Mouse (Mus musculus): Measurements from ENCODE around the gene Gm19935.

Gene Gm19935

GRCm38 (mm10) chr8:90817293-90817692, at the start of gene Gm19935:
Gene Gm19935 (minus strand): TSS chr8:90817393.
- DNase-seq = no peak

- no peak for DNase-seq
These were observed 44.8 kb upstream of the Gm19935 start for GRCm38 (mm10) chr8:90862038-90862437.

GRCm38 (mm10) chr8:90861266-90861944, 44.2 kb upstream of the Gm19935 start:
- no peak for DNase-seq

GRCm38 (mm10) chr8:90858071-90858470, 40.9 kb upstream of the Gm19935 start:
- DNase-seq = no peak

GRCm38 (mm10) chr8:90856952-90857351, 39.8 kb upstream of the Gm19935 start:
- DNase-seq = no peak

GRCm38 (mm10) chr8:90856171-90856570, 39.0 kb upstream of the Gm19935 start:
- DNase-seq = no peak

- DNase-seq = no peak
These were observed 37.5 kb upstream of the Gm19935 start for GRCm38 (mm10) chr8:90854671-90855161.

- no peak for DNase-seq
These were observed 36.9 kb upstream of the Gm19935 start for GRCm38 (mm10) chr8:90853971-90854670.

GRCm38 (mm10) chr8:90851544-90851943, 34.4 kb upstream of the Gm19935 start:
- no peak for DNase-seq

GRCm38 (mm10) chr8:90849462-90850050, 32.4 kb upstream of the Gm19935 start:
- DNase-seq = no peak

- DNase-seq = no peak
These were observed 30.8 kb upstream of the Gm19935 start for GRCm38 (mm10) chr8:90847980-90848379.

GRCm38 (mm10) chr8:90844179-90844967, 27.2 kb upstream of the Gm19935 start:
- DNase-seq = no peak

GRCm38 (mm10) chr8:90843127-90843526, 25.9 kb upstream of the Gm19935 start:
- DNase-seq = no peak

GRCm38 (mm10) chr8:90841321-90841720, 24.1 kb upstream of the Gm19935 start:
- DNase-seq = no peak

GRCm38 (mm10) chr8:90839725-90840714, 22.8 kb upstream of the Gm19935 start:
- DNase-seq = no peak

GRCm38 (mm10) chr8:90837440-90837839, 20.2 kb upstream of the Gm19935 start:
- DNase-seq = no peak

- DNase-seq = no peak
These were observed 17.1 kb upstream of the Gm19935 start for GRCm38 (mm10) chr8:90834321-90834672.

GRCm38 (mm10) chr8:90833628-90834320, 16.6 kb upstream of the Gm19935 start:
- DNase-seq = no peak

GRCm38 (mm10) chr8:90832576-90833289, 15.5 kb upstream of the Gm19935 start:
- DNase-seq = no peak

GRCm38 (mm10) chr8:90830980-90831379, 13.8 kb upstream of the Gm19935 start:
- no peak for DNase-seq

- no peak for DNase-seq
These were observed 12.6 kb upstream of the Gm19935 start for GRCm38 (mm10) chr8:90829825-90830224.
